Comparison of ENCODE assay signal across 18 mouse cellular contexts in the genomic region with DNA sequence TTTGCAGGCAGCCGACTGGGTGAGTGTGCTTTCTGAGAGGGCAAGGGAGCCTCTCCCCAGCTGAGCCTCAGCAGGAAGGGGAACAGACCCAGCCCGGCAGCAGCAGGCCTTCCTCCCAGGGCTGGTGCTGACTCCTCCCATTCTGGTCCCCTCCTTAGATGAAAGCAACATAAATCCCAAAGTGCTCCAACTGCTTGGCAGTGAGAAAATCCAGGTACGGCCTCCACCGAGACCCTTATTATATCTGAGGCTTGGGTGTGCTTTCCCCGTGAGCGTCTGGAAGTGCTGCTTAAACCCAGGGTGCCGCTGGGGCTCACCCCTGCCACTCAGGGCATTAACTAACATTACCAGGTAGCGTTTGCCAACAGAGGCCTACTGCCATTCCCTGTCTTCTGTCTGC. TPM values are rescaled to one million over a fixed set of nuclear protein-coding genes. Genes with fewer than 3 reads are reported as not detected.
DNase-seq lines count a peak whose midpoint lies in the region; ATAC-seq and TF ChIP-seq lines count a peak whose summit lies in the region.
"Had no signal": no experiment of that assay in that cellular context is flagged by ENCODE, and none has a peak within 500 bp of the region (broad histone marks: within the 10 kb centered on the region; RNA-seq: fewer than 3 reads in every experiment).

No protein-coding gene starts in this region.

- H3K4me2 ChIP-seq in intestine, embryonic 14.5 days (ENCODE audit: low read length) = peak overlapping the region; percentile 3; the same call in 1 of the 2 replicates
- H3K4me2 ChIP-seq in intestine, postnatal 0 days (replicated peaks; ENCODE audit: low read depth) = no peak overlapping the region
- no peak overlapping the region for H3K4me2 ChIP-seq in limb, embryonic 11.5 days (ENCODE audit: low read depth, severe bottlenecking)
- H3K4me2 ChIP-seq in stomach, embryonic 16.5 days (ENCODE audit: low read depth, low read length) = no peak overlapping the region
- H3K4me2 ChIP-seq: forebrain, embryonic 15.5 days; heart, embryonic 12.5 days; hindbrain, embryonic 13.5 days had no signal

- peaks cover 46% of the 10 kb centered on the region for H3K36me3 ChIP-seq in intestine, embryonic 14.5 days (ENCODE audit: control insufficient read depth, insufficient read depth, low read length)
- H3K36me3 ChIP-seq in intestine, postnatal 0 days (ENCODE audit: control insufficient read depth, insufficient read depth) = peaks cover 51% of the 10 kb centered on the region
- H3K36me3 ChIP-seq in limb, embryonic 11.5 days (ENCODE audit: control insufficient read depth, insufficient read depth, low read length) = peaks cover 8% of the 10 kb centered on the region
- H3K36me3 ChIP-seq in stomach, embryonic 16.5 days (ENCODE audit: control insufficient read depth, insufficient read depth, low read length) = peaks cover 8% of the 10 kb centered on the region; the same call in 1 of the 2 replicates

- no peak for TF ChIP-seq CTCF in intestine, postnatal 0 days (IDR thresholded peaks at IDR 0.05; ENCODE audit: low read depth)

- H3K9me3 ChIP-seq in intestine, embryonic 14.5 days (ENCODE audit: control insufficient read depth, low read length) = no peaks in the 10 kb centered on the region
- H3K9me3 ChIP-seq in intestine, postnatal 0 days (ENCODE audit: control insufficient read depth) = no peaks in the 10 kb centered on the region
- H3K9me3 ChIP-seq in limb, embryonic 11.5 days (ENCODE audit: control insufficient read depth, low read length) = no peaks in the 10 kb centered on the region
- no peaks in the 10 kb centered on the region for H3K9me3 ChIP-seq in stomach, embryonic 16.5 days (replicated peaks; ENCODE audit: control insufficient read depth, low read length)
- H3K9me3 ChIP-seq: forebrain, embryonic 15.5 days; heart, embryonic 12.5 days; hindbrain, embryonic 13.5 days had no signal

- H3K4me1 ChIP-seq in intestine, embryonic 14.5 days (replicated peaks; ENCODE audit: control insufficient read depth, insufficient read depth, low read length) = peaks cover 22% of the 10 kb centered on the region
- peaks cover 4% of the 10 kb centered on the region; the same call in 1 of the 2 replicates for H3K4me1 ChIP-seq in intestine, postnatal 0 days (replicated peaks; ENCODE audit: control insufficient read depth, insufficient read depth, low read length)
- H3K4me1 ChIP-seq in limb, embryonic 11.5 days (ENCODE audit: control insufficient read depth, insufficient read depth, low read length) = peaks cover 7% of the 10 kb centered on the region; the same call in 1 of the 2 replicates
- H3K4me1 ChIP-seq in stomach, embryonic 16.5 days (ENCODE audit: control insufficient read depth, insufficient read depth, low read length) = peaks cover 38% of the 10 kb centered on the region

- H3K27me3 ChIP-seq in intestine, embryonic 14.5 days (replicated peaks; ENCODE audit: control insufficient read depth, insufficient read depth, low read length) = no peaks in the 10 kb centered on the region
- no peaks in the 10 kb centered on the region for H3K27me3 ChIP-seq in intestine, postnatal 0 days (replicated peaks; ENCODE audit: control insufficient read depth, insufficient read depth, low read length)
- no peaks in the 10 kb centered on the region for H3K27me3 ChIP-seq in limb, embryonic 11.5 days (ENCODE audit: control insufficient read depth, insufficient read depth, low read length)
- H3K27me3 ChIP-seq in stomach, embryonic 16.5 days (ENCODE audit: control insufficient read depth, insufficient read depth, low read length) = no peaks in the 10 kb centered on the region
- H3K27me3 ChIP-seq: forebrain, embryonic 15.5 days; heart, embryonic 12.5 days; hindbrain, embryonic 13.5 days had no signal

- peak overlapping the region; percentile 81 for H3K27ac ChIP-seq in intestine, embryonic 14.5 days (ENCODE audit: low read depth)
- no peak overlapping the region for H3K27ac ChIP-seq in intestine, postnatal 0 days (ENCODE audit: low read depth, low read length)
- no peak overlapping the region for H3K27ac ChIP-seq in limb, embryonic 11.5 days (replicated peaks; ENCODE audit: low read depth, low read length)
- peak overlapping the region; percentile 75 for H3K27ac ChIP-seq in stomach, embryonic 16.5 days (ENCODE audit: low read length)
- H3K27ac ChIP-seq: forebrain, embryonic 15.5 days; hindbrain, embryonic 13.5 days; kidney, postnatal 0 days; liver, embryonic 14.5 days had no signal

- H3K9ac ChIP-seq in intestine, embryonic 14.5 days (ENCODE audit: low read length) = 0 out of 2 replicates have a peak overlapping the region, but pooled peaks have one; percentile 13
- no peak overlapping the region for H3K9ac ChIP-seq in intestine, postnatal 0 days (ENCODE audit: low read depth, low read length)
- no peak overlapping the region for H3K9ac ChIP-seq in limb, embryonic 11.5 days (ENCODE audit: low read length)
- peak overlapping the region; percentile 46; the same call in 1 of the 2 replicates for H3K9ac ChIP-seq in stomach, embryonic 16.5 days (ENCODE audit: low read length)
- H3K9ac ChIP-seq: forebrain, embryonic 15.5 days; heart, embryonic 12.5 days; liver, embryonic 14.5 days had no signal

- peak; percentile 44; the same call in 1 of the 2 replicates for ATAC-seq in intestine, embryonic 14.5 days (replicated peaks; ENCODE audit: low FRiP score, low TSS enrichment, low read depth)
- no peak for ATAC-seq in intestine, postnatal 0 days
- ATAC-seq in hematopoietic stem cell, adult 5-6 weeks (replicated peaks in 1 of 2; ENCODE audit: insufficient read depth in 1 of 2, low FRiP score in 2 of 2, low TSS enrichment in 1 of 2, low read depth in 1 of 2, poor library complexity in 2 of 2, severe bottlenecking in 2 of 2) = peak; percentile 44 to 56; a peak in 3 of 4 replicates
- ATAC-seq in limb, embryonic 11.5 days (ENCODE audit: insufficient number of reproducible peaks, low FRiP score, low TSS enrichment, low read depth) = 0 out of 2 replicates have a peak, but pooled peaks have one; percentile 26
- ATAC-seq in stomach, embryonic 16.5 days (ENCODE audit: insufficient read depth, low FRiP score) = no peak
- no peak for ATAC-seq in erythroid progenitor cell, adult 5-6 weeks (replicated peaks; ENCODE audit: low FRiP score, poor library complexity, severe bottlenecking)
- ATAC-seq: forebrain, embryonic 15.5 days had no signal

- WGBS in intestine, embryonic 14.5 days = 27% methylated on average over 8 of the region's 8 CpGs
- WGBS in intestine, postnatal 0 days = 47% methylated on average over 8 of the region's 8 CpGs
- WGBS in limb, embryonic 11.5 days = 38% methylated on average over 8 of the region's 8 CpGs
- 44% methylated on average over 8 of the region's 8 CpGs for WGBS in stomach, embryonic 16.5 days

- DNase-seq in intestine, embryonic 14.5 days (ENCODE audit: low spot score) = peak; percentile 63
- DNase-seq in limb, embryonic 11.5 days (ENCODE audit: low spot score) = peak; percentile 31
- DNase-seq in MN1 (ENCODE audit: low spot score) = no peak
- DNase-seq: cerebellum, adult 18-20 months; cerebellum, postnatal 25 days; heart, postnatal 14 days; kidney, adult 18-20 months; right cerebral cortex, postnatal 4 days; thymus, adult 2 months had no signal

- 0 out of 2 replicates have a peak overlapping the region, but pooled peaks have one; percentile 4 for H3K4me3 ChIP-seq in intestine, embryonic 14.5 days (ENCODE audit: low read depth, low read length)
- H3K4me3 ChIP-seq in intestine, postnatal 0 days (ENCODE audit: low read depth, low read length) = no peak overlapping the region
- no peak overlapping the region for H3K4me3 ChIP-seq in limb, embryonic 11.5 days (ENCODE audit: low read depth, low read length)
- H3K4me3 ChIP-seq in stomach, embryonic 16.5 days (replicated peaks; ENCODE audit: low read length) = no peak overlapping the region
- H3K4me3 ChIP-seq: forebrain, embryonic 15.5 days; heart, embryonic 12.5 days; hindbrain, embryonic 13.5 days had no signal

RNA-seq across cellular contexts. Expression of a gene that starts 20.7 kb away (rescaled TPM):
- 116 and 131 TPM in 2 replicates for polyA plus RNA-seq in intestine, embryonic 14.5 days (2014; fragmentation: Nextera tagmentation; extraction: Ambion mirVana)
- polyA plus RNA-seq in intestine, postnatal 0 days (2015; fragmentation: Nextera tagmentation; extraction: Ambion mirVana) = 112 and 118 TPM in 2 replicates
- 70.4 and 72.1 TPM in 2 replicates for total RNA-seq in hematopoietic stem cell, adult 5-6 weeks (2017)
- 81.9 and 88.6 TPM in 2 replicates for polyA plus RNA-seq in limb, embryonic 11.5 days (2014; fragmentation: Nextera tagmentation; extraction: Ambion mirVana)
- 145 and 161 TPM in 2 replicates for polyA plus RNA-seq in stomach, embryonic 16.5 days (2015; fragmentation: Nextera tagmentation; extraction: Ambion mirVana)
- 5.0 and 10.5 TPM in 2 replicates for total RNA-seq in erythroid progenitor cell, adult 5-6 weeks (2015; ENCODE audit: low replicate concordance)
- 11.4 and 12.7 TPM in 2 replicates for total RNA-seq in erythroid progenitor cell, adult 5-6 weeks (2017; ENCODE audit: low replicate concordance)

RNA-seq across cellular contexts. Expression of a gene that starts 20.8 kb away (rescaled TPM):
- 49.0 and 51.8 TPM in 2 replicates for polyA plus RNA-seq in intestine, embryonic 14.5 days (2014; fragmentation: Nextera tagmentation; extraction: Ambion mirVana)
- 23.0 and 24.8 TPM in 2 replicates for polyA plus RNA-seq in intestine, postnatal 0 days (2015; fragmentation: Nextera tagmentation; extraction: Ambion mirVana)
- total RNA-seq in hematopoietic stem cell, adult 5-6 weeks (2017) = 18.1 and 21.1 TPM in 2 replicates
- 48.4 and 54.1 TPM in 2 replicates for polyA plus RNA-seq in limb, embryonic 11.5 days (2014; fragmentation: Nextera tagmentation; extraction: Ambion mirVana)
- polyA plus RNA-seq in stomach, embryonic 16.5 days (2015; fragmentation: Nextera tagmentation; extraction: Ambion mirVana) = 42.5 and 48.1 TPM in 2 replicates
- total RNA-seq in erythroid progenitor cell, adult 5-6 weeks (2015; ENCODE audit: low replicate concordance) = 19.3 and 27.0 TPM in 2 replicates
- 12.9 and 21.7 TPM in 2 replicates for total RNA-seq in erythroid progenitor cell, adult 5-6 weeks (2017; ENCODE audit: low replicate concordance)

Comparison
In these comparisons a context has a peak if more than half of its experiments do, and no peak if none do; other contexts are left out.
1. ATAC-seq: peak in intestine, embryonic 14.5 days (single experiment), hematopoietic stem cell, adult 5-6 weeks (2 of 2) and limb, embryonic 11.5 days (single experiment); none in intestine, postnatal 0 days (single experiment), stomach, embryonic 16.5 days (single experiment) and erythroid progenitor cell, adult 5-6 weeks (single experiment).
2. H3K27ac ChIP-seq: peak in intestine, embryonic 14.5 days (single experiment) and stomach, embryonic 16.5 days (single experiment); none in intestine, postnatal 0 days (single experiment) and limb, embryonic 11.5 days (single experiment).
3. H3K9ac ChIP-seq: peak in intestine, embryonic 14.5 days (single experiment) and stomach, embryonic 16.5 days (single experiment); none in intestine, postnatal 0 days (single experiment) and limb, embryonic 11.5 days (single experiment).